Mouse (Mus musculus) frontal cortex, adult 2 months (tissue): ENCODE results near the gene Ndufc2. TPM values are rescaled to one million over a fixed set of nuclear protein-coding genes. Genes with fewer than 3 reads are reported as not detected.

Experiments
- polyA plus RNA-seq: library from polyadenylated mRNA; depleted of rRNA; stranded (reverse); fragments of >200 nt; gene quantifications from 2 replicates; pipeline ENCODE4 v1.2.3, GENCODE M21; 2012; rRNA removed

Gene Ndufc2
- polyA plus RNA-seq, 1 experiment = 247 TPM

Other genes with a start within 250 kb of the Ndufc2 start
- gene Usp35, start 68.0 kb upstream of the Ndufc2 start, polyA plus RNA-seq = 17.1 and 18.8 TPM in 2 replicates
- 13.5 and 14.0 TPM in 2 replicates for gene Kctd21, start 67.7 kb upstream of the Ndufc2 start, polyA plus RNA-seq
- gene Alg8, start 28.4 kb upstream of the Ndufc2 start, polyA plus RNA-seq = 10.9 and 12.8 TPM in 2 replicates
- gene Thrsp, start 17.7 kb downstream of the Ndufc2 start, polyA plus RNA-seq = 34.7 and 44.7 TPM in 2 replicates
- gene Kctd14, start 51.3 kb downstream of the Ndufc2 start, polyA plus RNA-seq = 6.2 and 6.4 TPM in 2 replicates
- 50.7 and 67.3 TPM in 2 replicates for gene Ints4, start 81.0 kb downstream of the Ndufc2 start, polyA plus RNA-seq
- 56.3 and 59.9 TPM in 2 replicates for gene Aamdc, start 179.5 kb downstream of the Ndufc2 start, polyA plus RNA-seq
- 16.5 and 18.0 TPM in 2 replicates for gene Rsf1, start 179.9 kb downstream of the Ndufc2 start, polyA plus RNA-seq